Mouse (Mus musculus): ENCODE measurements around the gene Dus2. TPM values are rescaled to one million over a fixed set of nuclear protein-coding genes. Genes with fewer than 3 reads are reported as not detected.

The Dus2 gene
- total and polyA plus RNA-seq, 2 experiments from 2014 or later = 15.4 to 20.2 TPM

DNA sequence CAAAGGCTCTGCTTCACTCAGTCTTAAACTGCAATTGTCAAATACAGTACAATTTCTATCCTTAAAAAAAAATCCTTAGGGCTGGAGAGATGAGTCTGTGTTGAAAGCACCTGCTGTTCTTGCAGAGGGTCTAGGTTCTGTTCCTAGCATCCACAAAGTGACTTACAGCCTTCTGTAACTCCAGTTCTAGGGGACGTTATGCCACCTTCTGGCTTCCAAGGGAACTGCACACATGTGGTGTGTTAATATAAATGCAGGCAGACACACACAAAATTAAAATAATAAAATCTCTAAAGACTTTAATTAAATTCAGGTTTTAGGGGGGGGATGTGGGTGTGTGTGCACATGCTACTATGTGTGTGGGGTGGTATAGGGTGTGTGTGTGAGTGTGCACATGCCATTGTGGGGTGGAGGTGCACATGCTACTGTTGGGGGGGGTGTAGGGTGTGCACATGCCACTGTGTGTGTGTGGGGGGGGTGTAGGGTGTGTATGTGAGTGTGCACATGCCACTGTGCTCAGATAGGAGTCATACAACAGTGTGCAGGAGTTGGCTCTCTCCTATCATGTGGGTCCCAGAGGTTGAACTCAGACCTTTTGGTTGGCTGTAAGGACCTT, 86.4 kb downstream of the Dus2 start:
- Histone ChIP-seq H3K36me3 (ENCODE audit: insufficient read depth, low read length) (peaks cover 9% of the 10 kb centered on the region; the same call in 1 of the 2 replicates), H3K4me2 (ENCODE audit: low read depth, low read length) (no peak overlapping the region), H3K9ac (replicated peaks; ENCODE audit: low read length) (no peak overlapping the region), H3K27ac (no peak overlapping the region), H3K9me3 (ENCODE audit: low read length) (no peaks in the 10 kb centered on the region), H3K27me3 (ENCODE audit: insufficient read depth, low read length) (no peaks in the 10 kb centered on the region), H3K4me3 (ENCODE audit: low read length) (no peak overlapping the region), H3K4me1 (ENCODE audit: insufficient read depth, low read length) (no peaks in the 10 kb centered on the region)
- no peak for ATAC-seq
- peak; percentile 42 for TF ChIP-seq CTCF (IDR thresholded peaks at IDR 0.05; ENCODE audit: low read depth)
- no peak for DNase-seq (ENCODE audit: low spot score)
- WGBS = 96% methylated on average over 1 of the region's 1 CpGs

DNA sequence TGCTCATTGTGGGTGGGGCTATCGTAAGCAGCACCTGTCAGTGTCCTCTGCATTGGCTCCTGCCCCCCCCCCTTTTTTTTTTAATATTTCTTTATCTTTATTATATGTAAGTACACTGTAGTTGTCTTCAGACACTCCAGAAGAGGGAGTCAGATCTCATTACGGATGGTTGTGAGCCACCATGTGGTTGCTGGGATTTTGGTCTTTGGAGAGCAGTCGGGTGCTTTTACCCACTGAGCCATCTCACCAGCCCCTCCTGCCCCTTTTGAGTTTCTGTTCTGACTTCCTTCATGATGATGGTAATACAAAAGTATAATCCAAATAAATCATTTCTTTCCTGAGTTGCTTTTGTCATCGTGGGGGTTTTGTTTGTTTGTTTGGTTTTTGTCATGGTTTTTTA, 111.2 kb downstream of the Dus2 start:
- H3K4me2 ChIP-seq (ENCODE audit: low read depth, low read length) = no peak overlapping the region
- no peak overlapping the region for H3K27ac ChIP-seq
- H3K36me3 ChIP-seq (ENCODE audit: insufficient read depth, low read length) = peaks cover 17% of the 10 kb centered on the region
- 88% methylated on average over 4 of the region's 4 CpGs for WGBS
- no peak overlapping the region for H3K4me3 ChIP-seq (ENCODE audit: low read length)
- no peak for TF ChIP-seq CTCF (IDR thresholded peaks at IDR 0.05; ENCODE audit: low read depth)
- ATAC-seq = no peak
- no peaks in the 10 kb centered on the region for H3K4me1 ChIP-seq (ENCODE audit: insufficient read depth, low read length)
- H3K27me3 ChIP-seq (ENCODE audit: insufficient read depth, low read length) = no peaks in the 10 kb centered on the region
- DNase-seq (ENCODE audit: low spot score) = no peak
- no peak overlapping the region for H3K9ac ChIP-seq (replicated peaks; ENCODE audit: low read length)
- H3K9me3 ChIP-seq (ENCODE audit: low read length) = no peaks in the 10 kb centered on the region

Small RNA genes within 50 kb of the gene (microRNA-seq; reads per million reads assigned to microRNA genes)
- gene Mir7074 = 0 reads per million in 2 experiments

Other genes starting within 250 kb of the Dus2 start
- gene Gfod2, start 232.7 kb upstream of the Dus2 start, total RNA-seq (2014; rRNA removed) = 53.1 and 56.3 TPM in 2 replicates
- gene Gfod2, start 232.7 kb upstream of the Dus2 start, polyA plus RNA-seq (2015; fragmentation: Nextera tagmentation; extraction: Ambion mirVana) = 53.7 and 53.8 TPM in 2 replicates
- gene Ranbp10, start 164.0 kb upstream of the Dus2 start, total RNA-seq (2014; rRNA removed) = 10.5 and 15.7 TPM in 2 replicates
- 6.3 and 7.2 TPM in 2 replicates for gene Ranbp10, start 164.0 kb upstream of the Dus2 start, polyA plus RNA-seq (2015; fragmentation: Nextera tagmentation; extraction: Ambion mirVana)
- gene Tsnaxip1, start 163.6 kb upstream of the Dus2 start, total RNA-seq (2014; rRNA removed) = 0.36 and 0.37 TPM in 2 replicates
- 0.64 and 0.71 TPM in 2 replicates for gene Tsnaxip1, start 163.6 kb upstream of the Dus2 start, polyA plus RNA-seq (2015; fragmentation: Nextera tagmentation; extraction: Ambion mirVana)
- gene Cenpt, start 138.1 kb upstream of the Dus2 start, total RNA-seq (2014; rRNA removed) = 40.9 and 45.3 TPM in 2 replicates
- gene Cenpt, start 138.1 kb upstream of the Dus2 start, polyA plus RNA-seq (2015; fragmentation: Nextera tagmentation; extraction: Ambion mirVana) = 39.9 and 42.8 TPM in 2 replicates
- 86.9 and 112 TPM in 2 replicates for gene Thap11, start 136.2 kb upstream of the Dus2 start, total RNA-seq (2014; rRNA removed)
- 44.9 and 45.6 TPM in 2 replicates for gene Thap11, start 136.2 kb upstream of the Dus2 start, polyA plus RNA-seq (2015; fragmentation: Nextera tagmentation; extraction: Ambion mirVana)
- 20.1 and 49.6 TPM in 2 replicates for gene Nutf2, start 130.8 kb upstream of the Dus2 start, total RNA-seq (2014; rRNA removed)
- 119 and 158 TPM in 2 replicates for gene Nutf2, start 130.8 kb upstream of the Dus2 start, polyA plus RNA-seq (2015; fragmentation: Nextera tagmentation; extraction: Ambion mirVana)
- gene Edc4, start 110.5 kb upstream of the Dus2 start, total RNA-seq (2014; rRNA removed) = 113 and 118 TPM in 2 replicates
- gene Edc4, start 110.5 kb upstream of the Dus2 start, polyA plus RNA-seq (2015; fragmentation: Nextera tagmentation; extraction: Ambion mirVana) = 41.7 and 42.0 TPM in 2 replicates
- 0.75 and 3.3 TPM in 2 replicates for gene Nrn1l, start 97.8 kb upstream of the Dus2 start, total RNA-seq (2014; rRNA removed)
- gene Nrn1l, start 97.8 kb upstream of the Dus2 start, polyA plus RNA-seq (2015; fragmentation: Nextera tagmentation; extraction: Ambion mirVana) = 1.9 and 2.0 TPM in 2 replicates
- gene Pskh1, start 90.9 kb upstream of the Dus2 start, total RNA-seq (2014; rRNA removed) = 30.0 and 32.3 TPM in 2 replicates
- 11.3 and 11.5 TPM in 2 replicates for gene Pskh1, start 90.9 kb upstream of the Dus2 start, polyA plus RNA-seq (2015; fragmentation: Nextera tagmentation; extraction: Ambion mirVana)
- 1.7 and 5.5 TPM in 2 replicates for gene Ctrl, start 57.5 kb upstream of the Dus2 start, total RNA-seq (2014; rRNA removed)
- 3.1 and 3.3 TPM in 2 replicates for gene Ctrl, start 57.5 kb upstream of the Dus2 start, polyA plus RNA-seq (2015; fragmentation: Nextera tagmentation; extraction: Ambion mirVana)
- 67.3 and 75.1 TPM in 2 replicates for gene Psmb10, start 52.9 kb upstream of the Dus2 start, total RNA-seq (2014; rRNA removed)
- 115 and 117 TPM in 2 replicates for gene Psmb10, start 52.9 kb upstream of the Dus2 start, polyA plus RNA-seq (2015; fragmentation: Nextera tagmentation; extraction: Ambion mirVana)
- 24.7 and 26.5 TPM in 2 replicates for gene Lcat, start 48.0 kb upstream of the Dus2 start, total RNA-seq (2014; rRNA removed)
- gene Lcat, start 48.0 kb upstream of the Dus2 start, polyA plus RNA-seq (2015; fragmentation: Nextera tagmentation; extraction: Ambion mirVana) = 13.0 and 16.8 TPM in 2 replicates
- 22.5 and 25.5 TPM in 2 replicates for gene Slc12a4, start 25.2 kb upstream of the Dus2 start, total RNA-seq (2014; rRNA removed)
- gene Slc12a4, start 25.2 kb upstream of the Dus2 start, polyA plus RNA-seq (2015; fragmentation: Nextera tagmentation; extraction: Ambion mirVana) = 16.3 and 16.9 TPM in 2 replicates
- gene Dpep3, start 11.9 kb upstream of the Dus2 start, total RNA-seq (2014; rRNA removed) = not detected in 2 replicates
- not detected in 2 replicates for gene Dpep3, start 11.9 kb upstream of the Dus2 start, polyA plus RNA-seq (2015; fragmentation: Nextera tagmentation; extraction: Ambion mirVana)
- gene Dpep2nb, start 14.6 kb downstream of the Dus2 start, total RNA-seq (2014; rRNA removed) = not detected in 2 replicates
- gene Dpep2nb, start 14.6 kb downstream of the Dus2 start, polyA plus RNA-seq (2015; fragmentation: Nextera tagmentation; extraction: Ambion mirVana) = not detected in 2 replicates
- gene Ddx28, start 20.5 kb downstream of the Dus2 start, total RNA-seq (2014; rRNA removed) = 36.7 and 43.3 TPM in 2 replicates
- 19.7 and 20.2 TPM in 2 replicates for gene Ddx28, start 20.5 kb downstream of the Dus2 start, polyA plus RNA-seq (2015; fragmentation: Nextera tagmentation; extraction: Ambion mirVana)
- 14.0 and 24.0 TPM in 2 replicates for gene Nfatc3, start 67.5 kb downstream of the Dus2 start, total RNA-seq (2014; rRNA removed)
- gene Nfatc3, start 67.5 kb downstream of the Dus2 start, polyA plus RNA-seq (2015; fragmentation: Nextera tagmentation; extraction: Ambion mirVana) = 2.8 and 2.9 TPM in 2 replicates
- gene Esrp2, start 145.6 kb downstream of the Dus2 start, total RNA-seq (2014; rRNA removed) = 0.10 and 0.75 TPM in 2 replicates
- gene Esrp2, start 145.6 kb downstream of the Dus2 start, polyA plus RNA-seq (2015; fragmentation: Nextera tagmentation; extraction: Ambion mirVana) = 0.10 and 0.15 TPM in 2 replicates
- 14.9 and 18.2 TPM in 2 replicates for gene Pla2g15, start 159.1 kb downstream of the Dus2 start, total RNA-seq (2014; rRNA removed)
- gene Pla2g15, start 159.1 kb downstream of the Dus2 start, polyA plus RNA-seq (2015; fragmentation: Nextera tagmentation; extraction: Ambion mirVana) = 14.6 and 15.7 TPM in 2 replicates
- gene Slc7a6, start 177.5 kb downstream of the Dus2 start, total RNA-seq (2014; rRNA removed) = 35.2 and 39.1 TPM in 2 replicates
- gene Slc7a6, start 177.5 kb downstream of the Dus2 start, polyA plus RNA-seq (2015; fragmentation: Nextera tagmentation; extraction: Ambion mirVana) = 49.9 and 53.2 TPM in 2 replicates
- gene Slc7a6os, start 219.6 kb downstream of the Dus2 start, total RNA-seq (2014; rRNA removed) = 56.7 and 67.6 TPM in 2 replicates
- 36.1 and 37.4 TPM in 2 replicates for gene Slc7a6os, start 219.6 kb downstream of the Dus2 start, polyA plus RNA-seq (2015; fragmentation: Nextera tagmentation; extraction: Ambion mirVana)
- gene Prmt7, start 219.6 kb downstream of the Dus2 start, total RNA-seq (2014; rRNA removed) = 60.1 and 71.3 TPM in 2 replicates
- 47.2 and 50.9 TPM in 2 replicates for gene Prmt7, start 219.6 kb downstream of the Dus2 start, polyA plus RNA-seq (2015; fragmentation: Nextera tagmentation; extraction: Ambion mirVana)

Measured in hindbrain, postnatal 0 days (tissue).